Mouse (Mus musculus) embryonic facial prominence, embryonic 11.5 days (tissue): ENCODE measurements around the gene Pkdrej. TPM values are rescaled to one million over a fixed set of nuclear protein-coding genes. Genes with fewer than 3 reads are reported as not detected.
"Not testable (repeated sequence)": the region's sequence is repeated elsewhere in the genome, so short reads cannot be mapped to it uniquely, and the experiment has no call there.

Experiments
- ATAC-seq: fragments of 200-750 bp; cut with Nextera tagmentation; replicated peaks from 2 replicates; pipeline ENCODE4 v1.8.0; 2017; ENCODE audit warnings: low read depth; ENCODE audit not compliant: insufficient number of reproducible peaks, low FRiP score, low TSS enrichment
- DNase-seq: peaks from one replicate; pipeline ENCODE4 v3.0.0-alpha.2; 2015; ENCODE audit warnings: low spot score
- H3K27ac ChIP-seq: fragments of 300-500 bp; sonication (generic); replicated peaks from 2 replicates; pipeline ENCODE4 v1.5.1; 2014; ENCODE audit warnings: mild to moderate bottlenecking, low read depth, low read length, control low read depth
- H3K27me3 ChIP-seq: fragments of 300-500 bp; sonication (generic); 2 replicates; pipeline ENCODE4 v1.6.1; 2014; ENCODE audit warnings: mild to moderate bottlenecking, low read length, moderate library complexity, mixed read lengths; ENCODE audit not compliant: control insufficient read depth, insufficient read depth
- H3K36me3 ChIP-seq: fragments of 300-500 bp; sonication (generic); replicated peaks from 2 replicates; pipeline ENCODE4 v1.6.1; 2014; ENCODE audit warnings: low read depth, mild to moderate bottlenecking, low read length, moderate library complexity, mixed read lengths; ENCODE audit not compliant: control insufficient read depth, insufficient read depth
- H3K4me1 ChIP-seq: fragments of 300-500 bp; sonication (generic); 2 replicates; pipeline ENCODE4 v1.6.1; 2014; ENCODE audit warnings: low read length, mixed read lengths; ENCODE audit not compliant: control insufficient read depth, insufficient read depth
- H3K4me2 ChIP-seq: fragments of 300-500 bp; sonication (generic); 2 replicates; pipeline ENCODE4 v1.6.1; 2014; ENCODE audit warnings: low read depth, mild to moderate bottlenecking, control low read depth, low read length, moderate library complexity
- H3K4me3 ChIP-seq: fragments of 300-500 bp; sonication (generic); 2 replicates; pipeline ENCODE4 v1.5.1; 2014; ENCODE audit warnings: low read depth, low read length, control low read depth
- H3K9ac ChIP-seq: fragments of 300-500 bp; sonication (generic); replicated peaks from 2 replicates; pipeline ENCODE4 v1.6.1; 2014; ENCODE audit warnings: mild to moderate bottlenecking, control low read depth, low read length
- H3K9me3 ChIP-seq: fragments of 300-500 bp; sonication (generic); replicated peaks from 2 replicates; pipeline ENCODE4 v1.6.1; 2016; ENCODE audit warnings: mild to moderate bottlenecking, low read length, inconsistent platforms, mixed read lengths; ENCODE audit not compliant: control insufficient read depth
- WGBS: fragments of 180-500 bp; shearing (Covaris S2); extraction: QIAGEN DNeasy Blood & Tissue Kit; methylation state at CpG from one replicate; pipeline ENCODE4 v1.1.7; 2014; 5-methylcytosine and 5-hydroxymethylcytosine counted together
- polyA plus RNA-seq: library from polyadenylated mRNA; unstranded; fragments of >200 nt; fragmentation: Nextera tagmentation; extraction: Ambion mirVana; gene quantifications from 2 replicates; pipeline ENCODE4 v1.2.1, GENCODE M21; 2014

The Pkdrej gene
- 0.11 TPM in 1 of 2 replicates, not detected in the other for polyA plus RNA-seq

GRCm38 (mm10) chr15:85821203-85822010 is at the start of gene Pkdrej:
Gene Pkdrej, minus strand, starts transcription at chr15:85821734.
- Histone ChIP-seq H3K9ac (peak within 1 kb of the TSS; percentile 85), H3K4me1 (no peaks in the 10 kb centered on the region), H3K9me3 (no peaks in the 10 kb centered on the region), H3K4me3 (peak within 1 kb of the TSS; percentile 49), H3K27ac (no peak within 1 kb of the TSS), H3K4me2 (peak within 1 kb of the TSS; percentile 98), H3K27me3 (peaks cover 2% of the 10 kb centered on the region; the same call in 1 of the 2 replicates), H3K36me3 (no peaks in the 10 kb centered on the region)
- 1% methylated on average over 64 of the region's 65 CpGs for WGBS
- ATAC-seq (peak; percentile 67; the same call in 1 of the 2 replicates), DNase-seq (peak; percentile 37)

- Histone ChIP-seq H3K4me2 (no peak overlapping the region), H3K4me1 (no peaks in the 10 kb centered on the region), H3K36me3 (peaks cover 6% of the 10 kb centered on the region), H3K4me3 (no peak overlapping the region), H3K27ac (no peak overlapping the region), H3K9me3 (no peaks in the 10 kb centered on the region), H3K9ac (no peak overlapping the region), H3K27me3 (no peaks in the 10 kb centered on the region)
- peak; percentile 74 for DNase-seq
- 63% methylated on average over 6 of the region's 6 CpGs for WGBS
- ATAC-seq = no peak
These were observed 46.2 kb upstream of the Pkdrej start for GRCm38 (mm10) chr15:85867696-85868095.

- H3K27me3 ChIP-seq, H3K36me3 ChIP-seq, H3K9ac ChIP-seq, H3K4me3 ChIP-seq, H3K4me2 ChIP-seq, H3K4me1 ChIP-seq, H3K9me3 ChIP-seq, H3K27ac ChIP-seq, ATAC-seq, DNase-seq: not testable (repeated sequence)
- 95% methylated on average over 7 of the region's 7 CpGs for WGBS
These were observed 44.4 kb upstream of the Pkdrej start for GRCm38 (mm10) chr15:85865913-85866312.

- H3K27ac ChIP-seq = no peak within 1 kb of the TSS; the same call in 1 of the 2 replicates
- WGBS = under 1% methylated on average over 42 of the region's 42 CpGs
- H3K9me3 ChIP-seq = no peaks in the 10 kb centered on the region
- H3K9ac ChIP-seq = peak within 1 kb of the TSS; percentile 75
- peak within 1 kb of the TSS; percentile 80 for H3K4me3 ChIP-seq
- peaks cover 2% of the 10 kb centered on the region for H3K4me1 ChIP-seq
- peak within 1 kb of the TSS; percentile 78 for H3K4me2 ChIP-seq
- ATAC-seq = peak; percentile 98
- H3K27me3 ChIP-seq = no peaks in the 10 kb centered on the region
- peak; percentile 99 for DNase-seq
- H3K36me3 ChIP-seq = no peaks in the 10 kb centered on the region; the same call in none of the 2 replicates
These were observed 38.0 kb upstream of the Pkdrej start, which contains the start of gene Gtse1 for GRCm38 (mm10) chr15:85859490-85860031. Gene Gtse1, plus strand, starts transcription at chr15:85859745.

GRCm38 (mm10) chr15:85858980-85859489 is 37.5 kb upstream of the Pkdrej start:
- DNase-seq = no peak
- Histone ChIP-seq H3K27me3 (no peaks in the 10 kb centered on the region), H3K9me3 (no peaks in the 10 kb centered on the region), H3K4me2 (peak overlapping the region; percentile 46), H3K27ac (no peak overlapping the region), H3K4me3 (peak overlapping the region; percentile 80), H3K9ac (peak overlapping the region; percentile 55), H3K36me3 (no peaks in the 10 kb centered on the region; the same call in none of the 2 replicates), H3K4me1 (peaks cover 2% of the 10 kb centered on the region)
- WGBS = 9% methylated on average over 15 of the region's 15 CpGs
- peak; percentile 1; the same call in 1 of the 2 replicates for ATAC-seq

- Histone ChIP-seq H3K9ac (no peak overlapping the region), H3K4me1 (no peaks in the 10 kb centered on the region), H3K4me3 (no peak overlapping the region), H3K36me3 (no peaks in the 10 kb centered on the region), H3K27me3 (no peaks in the 10 kb centered on the region), H3K27ac (no peak overlapping the region), H3K4me2 (no peak overlapping the region), H3K9me3 (no peaks in the 10 kb centered on the region)
- ATAC-seq (no peak), DNase-seq (no peak)
- WGBS = 83% methylated on average over 12 of the region's 12 CpGs
These were observed 30.3 kb upstream of the Pkdrej start for GRCm38 (mm10) chr15:85851656-85852392.

- DNase-seq = no peak
- Histone ChIP-seq H3K4me2 (no peak overlapping the region), H3K27ac (no peak overlapping the region), H3K9me3 (no peaks in the 10 kb centered on the region), H3K4me3 (no peak overlapping the region), H3K4me1 (no peaks in the 10 kb centered on the region), H3K9ac (no peak overlapping the region), H3K27me3 (no peaks in the 10 kb centered on the region), H3K36me3 (no peaks in the 10 kb centered on the region)
- no peak for ATAC-seq
These were observed 23.5 kb upstream of the Pkdrej start for GRCm38 (mm10) chr15:85845071-85845470.
